Mouse (Mus musculus) B cell, adult 2 months (primary cell): ENCODE measurements around the gene Timp2.

Source experiments
- DNase-seq, 2 experiments: peaks; one replicate each; pipeline ENCODE4 v3.0.0; 2022

The Timp2 gene

GRCm38 (mm10) chr11:118369251-118369650 lies 13.7 kb upstream of the Timp2 start:
- DNase-seq, result no peak

- peak; percentile 46 to 48 for DNase-seq
Measured at GRCm38 (mm10) chr11:118368330-118368729, 12.8 kb upstream of the Timp2 start.

- no peak for DNase-seq
Measured at GRCm38 (mm10) chr11:118366559-118366958, 11.0 kb upstream of the Timp2 start.

DNA sequence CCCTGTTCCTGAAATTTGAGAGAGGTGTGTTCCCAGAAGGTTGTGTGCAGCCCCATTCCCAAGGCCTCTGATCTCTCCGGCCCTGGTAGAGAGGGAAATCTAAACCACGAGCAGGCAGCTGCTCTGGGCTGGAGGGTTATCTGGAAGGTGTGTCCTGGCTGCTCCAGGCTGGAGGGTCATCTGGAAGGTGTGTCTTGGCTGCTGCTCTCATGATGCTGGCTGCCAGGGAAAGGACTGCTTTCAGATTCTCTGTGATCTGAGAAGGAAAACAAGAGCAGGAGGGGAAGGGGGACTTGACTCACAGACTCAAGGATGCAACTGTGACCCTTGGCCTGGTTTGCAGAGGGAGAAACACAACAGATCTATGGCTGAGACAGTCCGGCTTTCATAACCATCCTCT lies 10.6 kb upstream of the Timp2 start:
- no peak for DNase-seq

- no peak for DNase-seq
Measured at GRCm38 (mm10) chr11:118365171-118365570, 9.6 kb upstream of the Timp2 start.

- no peak for DNase-seq
Measured at GRCm38 (mm10) chr11:118364021-118364420, 8.5 kb upstream of the Timp2 start.

DNA sequence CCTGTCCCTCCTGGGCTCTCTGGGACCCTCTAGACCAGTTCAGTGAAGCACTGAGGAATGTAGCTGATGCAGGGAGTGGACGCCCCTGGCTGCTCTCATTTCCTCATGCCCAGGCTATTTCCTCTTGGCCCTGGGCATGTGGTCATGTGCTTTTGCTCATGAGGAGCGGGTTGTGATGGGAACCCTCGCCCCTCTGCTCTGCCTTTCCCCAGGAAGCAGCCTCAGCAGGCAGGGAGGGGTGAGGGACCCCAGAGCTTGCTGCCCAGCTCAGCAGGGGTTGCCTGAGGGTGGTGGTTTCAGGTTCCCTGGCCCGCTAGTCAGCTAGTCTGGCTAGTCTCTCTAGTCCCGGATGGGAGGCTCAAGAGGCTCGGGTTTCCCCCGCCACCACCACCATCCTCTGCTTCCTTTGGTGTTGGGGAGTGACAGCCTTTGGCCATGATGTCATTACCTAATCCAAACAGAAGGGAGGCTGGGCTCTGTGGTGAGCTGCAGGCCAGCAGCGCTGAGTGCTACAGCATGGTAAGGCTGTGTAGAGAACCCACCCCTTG lies 7.5 kb upstream of the Timp2 start:
- DNase-seq, result no peak

DNA sequence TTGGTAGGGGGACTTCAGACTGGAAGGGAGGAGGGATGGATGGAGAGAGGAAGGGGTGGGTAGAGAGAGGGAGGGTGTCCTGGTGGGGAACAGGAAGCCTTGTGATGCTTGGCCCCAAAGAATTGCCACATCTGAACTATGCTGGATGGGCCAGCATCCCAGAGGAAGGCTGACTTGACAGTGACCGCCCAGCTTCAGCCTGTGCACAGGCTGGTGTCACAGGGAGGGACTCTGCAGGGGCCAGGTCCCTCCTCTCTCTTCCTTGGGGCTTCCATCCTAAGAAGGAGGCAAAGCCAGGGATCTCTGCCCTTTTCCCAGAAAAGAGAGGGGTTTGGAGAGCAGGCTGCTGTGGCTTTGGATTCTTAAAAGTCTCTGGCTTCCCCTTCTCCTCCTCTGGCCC lies 7.0 kb upstream of the Timp2 start:
- DNase-seq, result no peak

DNA sequence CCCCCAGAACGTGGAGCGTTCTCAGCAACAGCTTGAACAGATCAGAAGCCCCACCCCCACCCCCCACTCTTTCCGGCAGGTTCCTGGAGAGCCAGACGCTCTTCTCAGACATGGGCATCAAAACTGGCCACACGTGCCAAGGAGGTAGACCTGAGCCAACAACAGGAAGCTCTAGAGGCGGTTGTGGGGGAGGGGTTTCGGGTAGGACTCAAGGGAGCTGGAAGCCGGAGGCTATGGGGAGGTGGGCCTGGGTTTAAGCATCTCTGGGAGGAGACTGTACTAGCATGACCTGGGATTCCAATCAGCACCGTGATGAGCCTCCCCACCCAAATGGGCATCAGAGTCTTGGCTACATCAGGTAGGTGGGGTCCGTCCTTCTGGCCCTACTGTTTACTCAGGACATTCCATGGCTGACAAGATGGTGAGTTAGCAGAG lies 5.4 kb upstream of the Timp2 start:
- no peak for DNase-seq

GRCm38 (mm10) chr11:118360491-118360890 lies 5.0 kb upstream of the Timp2 start:
- DNase-seq, result no peak

DNA sequence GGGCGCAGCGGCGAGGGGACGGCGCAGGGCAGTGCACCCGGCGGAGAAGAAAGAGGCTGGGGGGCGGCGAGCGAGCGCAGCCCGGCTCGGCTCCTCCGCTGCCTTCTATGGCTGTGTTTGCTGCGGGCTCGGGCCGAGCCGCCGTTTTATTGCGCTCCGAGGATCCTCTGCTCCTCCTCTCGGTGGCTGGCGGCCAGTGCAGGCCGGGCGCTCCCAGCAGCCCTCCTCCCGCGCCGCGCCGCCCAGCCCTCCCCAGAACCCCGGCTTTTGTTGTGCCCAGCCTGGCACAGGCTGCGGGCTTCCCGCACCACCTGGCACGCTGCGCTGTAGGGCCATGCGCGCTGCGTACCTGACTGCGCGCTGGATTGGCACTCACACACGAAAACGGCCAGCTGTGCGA lies 335 bp downstream of the Timp2 start:
- DNase-seq, result peak; percentile 79 to 81

- DNase-seq, result peak in 1 of 2 experiments; percentile 28
Measured at GRCm38 (mm10) chr11:118354636-118355191, 826 bp downstream of the Timp2 start.

- no peak for DNase-seq
Measured at GRCm38 (mm10) chr11:118349494-118349893, 6.0 kb downstream of the Timp2 start.

DNA sequence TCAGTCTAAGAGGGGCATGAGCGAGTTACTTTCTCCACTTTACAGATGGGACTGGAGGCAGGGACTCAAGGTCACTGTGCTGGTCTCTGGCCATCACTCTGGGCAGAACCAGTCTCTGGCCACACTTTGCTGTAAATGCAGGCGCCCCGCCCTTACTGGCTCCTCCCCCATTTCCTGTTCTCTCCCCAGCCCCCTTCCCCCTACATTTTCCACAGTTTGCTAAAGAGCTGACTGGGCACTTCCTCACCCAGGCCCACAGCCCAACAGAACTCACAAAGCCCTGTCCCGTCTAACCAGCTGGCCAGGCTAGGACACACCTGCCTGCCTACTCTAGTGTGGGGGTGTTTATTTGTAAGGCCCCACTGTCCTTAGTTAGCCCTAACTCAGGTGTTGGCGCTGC lies 6.7 kb downstream of the Timp2 start:
- peak; percentile 45 to 52 for DNase-seq

GRCm38 (mm10) chr11:118348419-118348818 lies 7.1 kb downstream of the Timp2 start:
- peak; percentile 15 to 20 for DNase-seq

DNA sequence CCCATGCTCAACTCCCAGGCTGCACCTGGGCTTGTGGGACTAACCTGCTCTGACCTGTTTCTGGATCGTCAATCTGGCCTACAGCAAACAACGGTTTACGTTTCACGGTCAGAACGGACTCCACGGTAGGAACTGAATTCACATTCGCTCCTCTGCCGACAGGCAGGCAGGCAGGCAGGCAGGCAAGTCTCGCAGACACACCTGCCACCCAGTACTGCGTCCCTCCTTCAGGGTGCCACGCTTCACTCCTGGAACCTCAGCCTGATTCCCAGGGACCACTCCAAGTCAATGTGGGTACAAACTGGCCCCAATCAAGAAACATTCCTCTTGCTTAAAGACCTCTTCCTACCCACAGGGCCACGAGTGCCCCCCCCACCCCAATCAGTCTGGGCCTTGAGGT lies 7.6 kb downstream of the Timp2 start:
- DNase-seq, result no peak

- no peak for DNase-seq
Measured at GRCm38 (mm10) chr11:118347391-118347790, 8.1 kb downstream of the Timp2 start.

DNA sequence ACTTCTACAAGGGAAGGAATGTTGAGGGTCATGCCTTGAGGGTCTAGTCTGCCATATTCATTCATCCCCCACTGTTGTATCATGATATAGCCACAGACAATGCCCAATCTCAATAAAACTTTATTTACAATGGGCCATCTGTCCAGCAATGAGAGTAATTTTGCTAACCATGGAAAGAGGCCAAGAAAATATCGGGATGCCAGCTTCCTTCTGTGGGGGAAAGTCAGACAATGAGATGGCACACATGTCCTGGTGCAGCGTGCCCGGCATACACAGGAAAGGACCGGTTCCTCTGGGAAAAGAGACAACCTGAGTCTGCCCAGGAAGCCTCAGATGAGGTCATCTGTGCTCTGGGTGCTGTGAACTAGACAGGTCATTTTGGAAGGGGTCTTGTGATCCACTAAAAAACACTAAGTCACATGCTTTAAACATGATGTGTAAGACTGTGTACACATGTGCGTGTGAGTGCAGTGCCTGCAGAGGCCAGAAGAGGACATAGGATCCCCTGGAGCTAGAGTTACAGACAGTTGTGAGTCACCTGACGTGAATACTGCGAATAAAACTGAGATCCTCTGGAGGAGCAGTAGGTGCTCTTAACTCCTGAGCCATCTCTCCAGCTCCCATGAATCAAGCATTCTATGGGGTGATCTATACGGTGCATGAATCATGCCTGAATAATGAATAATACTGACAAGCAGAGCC lies 9.0 kb downstream of the Timp2 start:
- no peak for DNase-seq

GRCm38 (mm10) chr11:118345693-118346092 lies 9.8 kb downstream of the Timp2 start:
- DNase-seq, result no peak

GRCm38 (mm10) chr11:118343629-118344028 lies 11.9 kb downstream of the Timp2 start:
- no peak for DNase-seq

GRCm38 (mm10) chr11:118342400-118342981 lies 13.0 kb downstream of the Timp2 start, which contains the start of gene Cep295nl:
Gene Cep295nl (minus strand): TSS chr11:118342500.
- DNase-seq, result no peak

GRCm38 (mm10) chr11:118337491-118338168 lies 17.9 kb downstream of the Timp2 start:
- no peak for DNase-seq

GRCm38 (mm10) chr11:118333431-118333830 lies 22.1 kb downstream of the Timp2 start:
- no peak for DNase-seq
